Mouse (Mus musculus): Measurements from ENCODE around the gene Itga2.

GRCm38 (mm10) chr13:114974484-114975042 lies 42.7 kb upstream of the Itga2 start:
- no peak for TF ChIP-seq GATA1 (IDR thresholded peaks at IDR 0.05; ENCODE audit: borderline replicate concordance, low read length)
- no peak for TF ChIP-seq FLI1 (IDR thresholded peaks at IDR 0.05; ENCODE audit: low read length)
